7 mouse cellular contexts compared by ENCODE assay signal in the genomic region with DNA sequence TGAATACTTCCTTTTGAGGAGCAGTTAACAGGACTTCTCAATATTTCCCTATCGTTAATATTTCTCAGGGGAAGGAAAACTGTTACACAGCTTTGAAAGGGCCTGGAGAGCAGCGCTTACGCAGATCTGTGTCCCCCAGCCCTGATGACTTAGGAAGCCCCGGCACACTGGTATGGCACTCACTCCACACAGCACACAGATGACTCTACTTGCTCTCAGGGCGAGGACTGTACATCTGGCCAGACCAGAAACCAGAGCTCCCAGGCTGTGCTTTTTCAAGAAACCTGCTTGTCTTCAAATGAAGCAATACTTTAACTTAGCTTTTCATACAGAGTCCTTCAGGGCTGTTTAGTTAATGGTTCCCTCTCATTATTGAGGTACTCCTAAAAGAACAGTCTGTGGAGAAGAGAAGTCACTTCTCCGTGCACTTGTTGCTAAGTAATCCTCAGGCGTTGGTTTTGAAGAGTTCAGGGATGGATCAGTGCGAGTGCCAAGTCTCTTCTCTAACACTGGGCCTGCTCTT. TPM values are rescaled to one million over a fixed set of nuclear protein-coding genes. Genes with fewer than 3 reads are reported as not detected.
A peak's percentile ranks its signal among the peaks of the same experiment; 100 is the strongest.
DNase-seq lines count a peak whose midpoint lies in the region; ATAC-seq and TF ChIP-seq lines count a peak whose summit lies in the region.

No protein-coding gene starts in this region.

- H3K36me3 ChIP-seq in CH12.LX (replicated peaks in 1 of 2; ENCODE audit: control insufficient read depth in 1 of 2, insufficient read depth in 1 of 2, low read length in 1 of 2) = peaks cover 0 to 8% of the 10 kb centered on the region in 2 experiments
- H3K36me3 ChIP-seq in heart, embryonic 14.5 days (ENCODE audit: control insufficient read depth, insufficient read depth, low read length) = 0 out of 2 replicates have a peak, but pooled peaks cover 6% of the 10 kb centered on the region
- 0 out of 2 replicates have a peak, but pooled peaks cover under 1% of the 10 kb centered on the region for H3K36me3 ChIP-seq in liver, embryonic 15.5 days (replicated peaks)

- peak overlapping the region; percentile 10 for H3K9ac ChIP-seq in CH12.LX (ENCODE audit: insufficient read depth, low read depth)
- H3K9ac ChIP-seq in heart, embryonic 14.5 days (ENCODE audit: low read length) = peak overlapping the region; percentile 99
- no peak overlapping the region for H3K9ac ChIP-seq in liver, embryonic 15.5 days

- TF ChIP-seq CTCF in CH12.LX (conservative IDR thresholded peaks at IDR 0.05 in 1 of 2, IDR thresholded peaks at IDR 0.05 in 1 of 2; ENCODE audit: low read depth in 2 of 2, low read length in 2 of 2) = no peak

- peak; percentile 23 for DNase-seq in 3134 (ENCODE audit: extremely low read depth, insufficient read length, low spot score)
- no peak for DNase-seq in CH12.LX (ENCODE audit: extremely low read depth)
- no peak for DNase-seq in thymus, adult 18-20 months
- DNase-seq in cerebellum, postnatal 25 days = no peak
- DNase-seq in adrenal gland, postnatal 4 days (ENCODE audit: low spot score in 2 of 2) = no peak

- peaks cover 25 to 74% of the 10 kb centered on the region in 2 experiments for H3K4me1 ChIP-seq in CH12.LX (ENCODE audit: control insufficient read depth in 1 of 2, insufficient read depth in 2 of 2)
- peaks cover 22 to 63% of the 10 kb centered on the region in 2 experiments for H3K4me1 ChIP-seq in heart, embryonic 14.5 days (ENCODE audit: control insufficient read depth in 2 of 2, insufficient read depth in 2 of 2, low read length in 2 of 2)
- peaks cover 84% of the 10 kb centered on the region for H3K4me1 ChIP-seq in liver, embryonic 15.5 days (replicated peaks)

- H3K4me2 ChIP-seq in CH12.LX (ENCODE audit: insufficient read depth, low read depth, poor library complexity, severe bottlenecking) = peak overlapping the region; percentile 82
- peak overlapping the region; percentile 78 for H3K4me2 ChIP-seq in heart, embryonic 14.5 days (ENCODE audit: low read length)
- H3K4me2 ChIP-seq in liver, embryonic 15.5 days = 0 out of 2 replicates have a peak overlapping the region, but pooled peaks have one; percentile 2

- no peak for ATAC-seq in heart, embryonic 14.5 days (ENCODE audit: insufficient number of reproducible peaks, insufficient read depth, low FRiP score, low read depth)
- no peak for ATAC-seq in liver, embryonic 15.5 days (ENCODE audit: insufficient read depth)

- H3K4me3 ChIP-seq in CH12.LX (replicated peaks in 1 of 3; ENCODE audit: low read depth in 2 of 3, low read length in 2 of 3, poor library complexity in 1 of 3) = peak overlapping the region in 1 of 3 experiments; percentile 6
- peak overlapping the region; percentile 41 to 82 for H3K4me3 ChIP-seq in heart, embryonic 14.5 days (ENCODE audit: control insufficient read depth in 1 of 2, insufficient read depth in 1 of 2, low read depth in 1 of 2, low read length in 2 of 2)
- no peak overlapping the region for H3K4me3 ChIP-seq in liver, embryonic 15.5 days (replicated peaks)

- WGBS in heart, embryonic 14.5 days = 21% methylated on average over 8 of the region's 8 CpGs
- 73% methylated on average over 8 of the region's 8 CpGs for WGBS in liver, embryonic 15.5 days (ENCODE audit: insufficient replicate concordance)

- in situ Hi-C loops in CH12.LX (cut with MboI; ENCODE audit: low pct_ligation_motif_present, low pct_unique_long_range_greater_than_20kb, low sequenced_read_pairs) = no loop called here

- no peak for TF ChIP-seq EP300 in CH12.LX (IDR thresholded peaks at IDR 0.05; ENCODE audit: low read length)

- H3K27ac ChIP-seq in CH12.LX (ENCODE audit: insufficient read depth, low read depth) = no peak overlapping the region
- H3K27ac ChIP-seq in heart, embryonic 14.5 days (replicated peaks in 1 of 2; ENCODE audit: control insufficient read depth in 1 of 2, insufficient read depth in 1 of 2, low read depth in 2 of 2, low read length in 2 of 2) = peak overlapping the region; percentile 84 to 99
- H3K27ac ChIP-seq in liver, embryonic 15.5 days (replicated peaks) = 0 out of 2 replicates have a peak overlapping the region, but pooled peaks have one; percentile 8

- H3K27me3 ChIP-seq in CH12.LX (replicated peaks) = no peaks in the 10 kb centered on the region
- no peaks in the 10 kb centered on the region for H3K27me3 ChIP-seq in heart, embryonic 14.5 days (ENCODE audit: control insufficient read depth, insufficient read depth, low read length)
- H3K27me3 ChIP-seq in liver, embryonic 15.5 days = peaks cover 12% of the 10 kb centered on the region

- no peak for TF ChIP-seq POLR2A in CH12.LX (IDR thresholded peaks at IDR 0.05; ENCODE audit: low read depth, low read length)

- no peaks in the 10 kb centered on the region for H3K9me3 ChIP-seq in CH12.LX (replicated peaks; ENCODE audit: low read length)
- H3K9me3 ChIP-seq in heart, embryonic 14.5 days (ENCODE audit: control insufficient read depth, low read length) = no peaks in the 10 kb centered on the region
- no peaks in the 10 kb centered on the region for H3K9me3 ChIP-seq in liver, embryonic 15.5 days (replicated peaks)

- no peak for TF ChIP-seq RAD21 in CH12.LX (IDR thresholded peaks at IDR 0.05; ENCODE audit: low read depth, low read length)

- dilution Hi-C loops in CH12.LX (cut with MboI; ENCODE audit: extremely low pct_ligation_motif_present, extremely low pct_unique_long_range_greater_than_20kb, low sequenced_read_pairs) = no loop called here

- H3K79me2 ChIP-seq in CH12.LX (replicated peaks; ENCODE audit: control insufficient read depth, extremely low read depth, insufficient read depth, poor library complexity, severe bottlenecking) = peaks cover 69% of the 10 kb centered on the region

TF ChIP-seq in CH12.LX, 34 proteins besides CTCF, POLR2A, EP300 and RAD21:
- 0 out of 2 replicates have a peak, but pooled peaks have one; percentile 13 for TF ChIP-seq CHD2 (IDR thresholded peaks at IDR 0.05; ENCODE audit: low read length)
- TF ChIP-seq GABPA (IDR thresholded peaks at IDR 0.05; ENCODE audit: insufficient replicate concordance, low read depth, low read length) = no peak
- TF ChIP-seq ZNF384 (IDR thresholded peaks at IDR 0.05; ENCODE audit: low read depth, low read length) = no peak
- no peak for TF ChIP-seq MAZ (IDR thresholded peaks at IDR 0.05; ENCODE audit: low read depth, low read length)
- TF ChIP-seq KAT2A (IDR thresholded peaks at IDR 0.05; ENCODE audit: insufficient replicate concordance, low read length) = no peak
- no peak for TF ChIP-seq USF1 (IDR thresholded peaks at IDR 0.05; ENCODE audit: low read depth, low read length)
- no peak for TF ChIP-seq HCFC1 (IDR thresholded peaks at IDR 0.05; ENCODE audit: low read depth, low read length)
- 0 out of 2 replicates have a peak, but pooled peaks have one; percentile 41 for TF ChIP-seq SIN3A (IDR thresholded peaks at IDR 0.05; ENCODE audit: low read length)
- TF ChIP-seq ELF1 (IDR thresholded peaks at IDR 0.05; ENCODE audit: low read depth, low read length) = no peak

RNA-seq across cellular contexts. Expression of a gene that starts 3.4 kb away (rescaled TPM):
- total RNA-seq in CH12.LX (2012; rRNA removed) (219 and 243 TPM in 2 replicates), CH12.LX (2014; rRNA removed) (206 and 215 TPM in 2 replicates)
- 263 and 337 TPM in 2 replicates for polyA plus RNA-seq in CH12.LX (2012; ENCODE audit: insufficient read length, low read depth)
- 486 and 537 TPM in 2 replicates for polyA plus RNA-seq in heart, embryonic 14.5 days (2014; fragmentation: Nextera tagmentation; extraction: Ambion mirVana)
- 41.9 and 44.5 TPM in 2 replicates for polyA plus RNA-seq in liver, embryonic 15.5 days (2015; fragmentation: Nextera tagmentation; extraction: Ambion mirVana)
- total RNA-seq in adrenal gland, postnatal 4 days (2021) = 100 to 1,000 TPM; 675 to 838 TPM

Comparison
In these comparisons a context has a peak if more than half of its experiments do, and no peak if none do; other contexts are left out.
1. H3K4me2 ChIP-seq: peak in every context shown above with its lines; median percentile 82 in CH12.LX; 78 in heart, embryonic 14.5 days; 2 in liver, embryonic 15.5 days.